Mouse (Mus musculus): Measurements from ENCODE around the gene Col18a1. TPM values are rescaled to one million over a fixed set of nuclear protein-coding genes. Genes with fewer than 3 reads are reported as not detected.

Gene Col18a1
- total and polyA plus RNA-seq, 2 experiments from 2014 or later, result 20.0 to 47.5 TPM

- Histone ChIP-seq H3K4me2 (ENCODE audit: low read depth, low read length) (no peak overlapping the region), H3K9ac (replicated peaks; ENCODE audit: low read length) (no peak overlapping the region), H3K36me3 (ENCODE audit: insufficient read depth, low read length) (no peaks in the 10 kb centered on the region), H3K27me3 (ENCODE audit: insufficient read depth, low read length) (no peaks in the 10 kb centered on the region), H3K4me3 (ENCODE audit: low read length) (no peak overlapping the region), H3K9me3 (ENCODE audit: low read length) (no peaks in the 10 kb centered on the region), H3K4me1 (ENCODE audit: insufficient read depth, low read length) (0 out of 2 replicates have a peak, but pooled peaks cover 3% of the 10 kb centered on the region), H3K27ac (no peak overlapping the region)
- no peak for ATAC-seq
- WGBS, result 92% methylated on average over 3 of the region's 3 CpGs
- TF ChIP-seq CTCF (IDR thresholded peaks at IDR 0.05; ENCODE audit: low read depth), result no peak
- DNase-seq (ENCODE audit: low spot score), result no peak
Observed at GRCm38 (mm10) chr10:77210666-77211065, 44.3 kb upstream of the Col18a1 start.

- TF ChIP-seq CTCF (IDR thresholded peaks at IDR 0.05; ENCODE audit: low read depth), result no peak
- DNase-seq (ENCODE audit: low spot score) (no peak), ATAC-seq (no peak)
- no peak overlapping the region for H3K9ac ChIP-seq (replicated peaks; ENCODE audit: low read length)
- H3K27ac ChIP-seq, result no peak overlapping the region
- H3K36me3 ChIP-seq (ENCODE audit: insufficient read depth, low read length), result no peaks in the 10 kb centered on the region
- H3K4me2 ChIP-seq (ENCODE audit: low read depth, low read length), result no peak overlapping the region
- 59% methylated on average over 5 of the region's 5 CpGs for WGBS
- H3K27me3 ChIP-seq (ENCODE audit: insufficient read depth, low read length), result no peaks in the 10 kb centered on the region
- H3K4me3 ChIP-seq (ENCODE audit: low read length), result no peak overlapping the region
- no peaks in the 10 kb centered on the region for H3K4me1 ChIP-seq (ENCODE audit: insufficient read depth, low read length)
- H3K9me3 ChIP-seq (ENCODE audit: low read length), result no peaks in the 10 kb centered on the region
Observed at GRCm38 (mm10) chr10:77209261-77209660, 42.9 kb upstream of the Col18a1 start.

- no peak for TF ChIP-seq CTCF (IDR thresholded peaks at IDR 0.05; ENCODE audit: low read depth)
- ATAC-seq (no peak), DNase-seq (ENCODE audit: low spot score) (peak; percentile 36)
- Histone ChIP-seq H3K9ac (replicated peaks; ENCODE audit: low read length) (no peak overlapping the region), H3K9me3 (ENCODE audit: low read length) (no peaks in the 10 kb centered on the region), H3K27ac (no peak overlapping the region), H3K4me3 (ENCODE audit: low read length) (no peak overlapping the region), H3K27me3 (ENCODE audit: insufficient read depth, low read length) (no peaks in the 10 kb centered on the region), H3K4me1 (ENCODE audit: insufficient read depth, low read length) (no peaks in the 10 kb centered on the region), H3K4me2 (ENCODE audit: low read depth, low read length) (no peak overlapping the region), H3K36me3 (ENCODE audit: insufficient read depth, low read length) (no peaks in the 10 kb centered on the region)
- WGBS, result 23% methylated on average over 3 of the region's 3 CpGs
Observed at GRCm38 (mm10) chr10:77206565-77207079, 40.3 kb upstream of the Col18a1 start.

GRCm38 (mm10) chr10:77206134-77206533 lies 39.8 kb upstream of the Col18a1 start:
- 80% methylated on average over 2 of the region's 2 CpGs for WGBS
- Histone ChIP-seq H3K4me2 (ENCODE audit: low read depth, low read length) (no peak overlapping the region), H3K27ac (no peak overlapping the region), H3K9ac (replicated peaks; ENCODE audit: low read length) (no peak overlapping the region), H3K4me3 (ENCODE audit: low read length) (no peak overlapping the region), H3K27me3 (ENCODE audit: insufficient read depth, low read length) (no peaks in the 10 kb centered on the region), H3K4me1 (ENCODE audit: insufficient read depth, low read length) (no peaks in the 10 kb centered on the region), H3K36me3 (ENCODE audit: insufficient read depth, low read length) (no peaks in the 10 kb centered on the region), H3K9me3 (ENCODE audit: low read length) (no peaks in the 10 kb centered on the region)
- TF ChIP-seq CTCF (IDR thresholded peaks at IDR 0.05; ENCODE audit: low read depth), result no peak
- DNase-seq (ENCODE audit: low spot score) (no peak), ATAC-seq (no peak)

GRCm38 (mm10) chr10:77203960-77204359 lies 37.6 kb upstream of the Col18a1 start:
- Histone ChIP-seq H3K4me3 (ENCODE audit: low read length) (no peak overlapping the region), H3K4me2 (ENCODE audit: low read depth, low read length) (no peak overlapping the region), H3K27ac (no peak overlapping the region), H3K36me3 (ENCODE audit: insufficient read depth, low read length) (no peaks in the 10 kb centered on the region), H3K27me3 (ENCODE audit: insufficient read depth, low read length) (no peaks in the 10 kb centered on the region), H3K9me3 (ENCODE audit: low read length) (no peaks in the 10 kb centered on the region), H3K9ac (replicated peaks; ENCODE audit: low read length) (no peak overlapping the region), H3K4me1 (ENCODE audit: insufficient read depth, low read length) (no peaks in the 10 kb centered on the region)
- WGBS, result 81% methylated on average over 4 of the region's 4 CpGs
- ATAC-seq, result no peak
- no peak for TF ChIP-seq CTCF (IDR thresholded peaks at IDR 0.05; ENCODE audit: low read depth)
- no peak for DNase-seq (ENCODE audit: low spot score)

GRCm38 (mm10) chr10:77201919-77202318 lies 35.6 kb upstream of the Col18a1 start:
- Histone ChIP-seq H3K27me3 (ENCODE audit: insufficient read depth, low read length) (no peaks in the 10 kb centered on the region), H3K36me3 (ENCODE audit: insufficient read depth, low read length) (no peaks in the 10 kb centered on the region), H3K9ac (replicated peaks; ENCODE audit: low read length) (no peak overlapping the region), H3K4me3 (ENCODE audit: low read length) (no peak overlapping the region), H3K9me3 (ENCODE audit: low read length) (no peaks in the 10 kb centered on the region), H3K27ac (no peak overlapping the region), H3K4me1 (ENCODE audit: insufficient read depth, low read length) (no peaks in the 10 kb centered on the region), H3K4me2 (ENCODE audit: low read depth, low read length) (no peak overlapping the region)
- no peak for ATAC-seq
- 54% methylated on average over 5 of the region's 5 CpGs for WGBS
- TF ChIP-seq CTCF (IDR thresholded peaks at IDR 0.05; ENCODE audit: low read depth), result no peak
- DNase-seq (ENCODE audit: low spot score), result no peak

GRCm38 (mm10) chr10:77200295-77200694 lies 33.9 kb upstream of the Col18a1 start:
- H3K27ac ChIP-seq, result no peak overlapping the region
- H3K4me3 ChIP-seq (ENCODE audit: low read length), result no peak overlapping the region
- DNase-seq (ENCODE audit: low spot score), result no peak
- H3K9me3 ChIP-seq (ENCODE audit: low read length), result no peaks in the 10 kb centered on the region
- ATAC-seq, result no peak
- TF ChIP-seq CTCF (IDR thresholded peaks at IDR 0.05; ENCODE audit: low read depth), result no peak
- no peaks in the 10 kb centered on the region for H3K36me3 ChIP-seq (ENCODE audit: insufficient read depth, low read length)
- 81% methylated on average over 9 of the region's 9 CpGs for WGBS
- H3K9ac ChIP-seq (replicated peaks; ENCODE audit: low read length), result no peak overlapping the region
- no peak overlapping the region for H3K4me2 ChIP-seq (ENCODE audit: low read depth, low read length)
- H3K27me3 ChIP-seq (ENCODE audit: insufficient read depth, low read length), result no peaks in the 10 kb centered on the region
- no peaks in the 10 kb centered on the region for H3K4me1 ChIP-seq (ENCODE audit: insufficient read depth, low read length)
